Comparison of ENCODE assay signal across 7 mouse cellular contexts in genomic region chr11:6436442-6436841, GRCm38 (mm10). TPM values are rescaled to one million over a fixed set of nuclear protein-coding genes. Genes with fewer than 3 reads are reported as not detected.
DNase-seq lines count a peak whose midpoint lies in the region; ATAC-seq and TF ChIP-seq lines count a peak whose summit lies in the region.

No protein-coding gene starts in this region.

- no peaks in the 10 kb centered on the region for H3K9me3 ChIP-seq in midbrain, embryonic 10.5 days (replicated peaks)
- H3K9me3 ChIP-seq in midbrain, embryonic 16.5 days (replicated peaks; ENCODE audit: control insufficient read depth, low read length, poor library complexity, severe bottlenecking) = no peaks in the 10 kb centered on the region

- peak; percentile 51 for DNase-seq in midbrain, embryonic 10.5 days (ENCODE audit: low spot score)
- no peak for DNase-seq in Patski (ENCODE audit: low read depth, low spot score)
- peak; percentile 65 for DNase-seq in induced T-regulatory cell, adult 2 months (ENCODE audit: low read depth)
- DNase-seq in lung, postnatal 25 days (ENCODE audit: low spot score) = peak; percentile 50
- DNase-seq in spleen, adult 2 months (ENCODE audit: low read depth in 1 of 2, low spot score in 2 of 2) = peak in 1 of 2 experiments; percentile 63

- CTCF ChIA-PET in Patski (lab: Charles Lee) = interaction anchor here (0.8 to 2.3 kb wide), 12 partner anchors 9 to 152 kb away, joined by 3 to 14 read pairs (median 5); partner anchors contain the start of gene Purb

- no peak overlapping the region for H3K4me2 ChIP-seq in midbrain, embryonic 16.5 days (ENCODE audit: low read length)

- no peak overlapping the region for H3K27ac ChIP-seq in midbrain, embryonic 10.5 days (replicated peaks)
- H3K27ac ChIP-seq in midbrain, embryonic 16.5 days (ENCODE audit: low read length) = no peak overlapping the region
- no peak overlapping the region for H3K27ac ChIP-seq in spleen, adult 2 months (ENCODE audit: insufficient read depth, low read length)

- H3K4me3 ChIP-seq in midbrain, embryonic 10.5 days = no peak overlapping the region
- no peak overlapping the region for H3K4me3 ChIP-seq in midbrain, embryonic 16.5 days (ENCODE audit: low read depth, low read length)
- no peak overlapping the region for H3K4me3 ChIP-seq in spleen, adult 2 months (ENCODE audit: extremely low read depth, insufficient read depth, insufficient read length)

- TF ChIP-seq POLR2A in spleen, adult 2 months (IDR thresholded peaks at IDR 0.05; ENCODE audit: low read depth, low read length) = no peak

- in situ Hi-C loops in Patski (cut with MboI; ENCODE audit: low pct_unique_long_range_greater_than_20kb) = no loop called here

- no peaks in the 10 kb centered on the region for H3K27me3 ChIP-seq in midbrain, embryonic 10.5 days (ENCODE audit: low read depth, poor library complexity, severe bottlenecking)
- no peaks in the 10 kb centered on the region for H3K27me3 ChIP-seq in midbrain, embryonic 16.5 days (ENCODE audit: control insufficient read depth, insufficient read depth, low read depth, low read length)
- H3K27me3 ChIP-seq in Patski = no peaks in the 10 kb centered on the region
- no peaks in the 10 kb centered on the region for H3K27me3 ChIP-seq in spleen, adult 2 months (ENCODE audit: control insufficient read depth, insufficient read depth, low read length)

- no peak overlapping the region for H3K9ac ChIP-seq in midbrain, embryonic 16.5 days (ENCODE audit: low read depth, low read length)

- peaks cover 96% of the 10 kb centered on the region for H3K36me3 ChIP-seq in midbrain, embryonic 10.5 days
- H3K36me3 ChIP-seq in midbrain, embryonic 16.5 days (ENCODE audit: control insufficient read depth, insufficient read depth, low read length) = peaks cover 24% of the 10 kb centered on the region
- peaks cover 8% of the 10 kb centered on the region for H3K36me3 ChIP-seq in spleen, adult 2 months (ENCODE audit: control insufficient read depth, insufficient read depth, low read length)

- POLR2A ChIA-PET in Patski (lab: Charles Lee) = interaction anchor here (0.6 kb wide), 1 partner anchor 13 kb away, joined by 4 read pairs; no protein-coding TSS in a partner anchor

- TF ChIP-seq CTCF in Patski (IDR thresholded peaks at IDR 0.05) = peak; percentile 81
- TF ChIP-seq CTCF in spleen, adult 2 months (IDR thresholded peaks at IDR 0.05; ENCODE audit: extremely low read depth, insufficient read depth, insufficient read length, insufficient replicate concordance) = peak; percentile 75; the same call in 1 of the 2 replicates

- WGBS in midbrain, embryonic 10.5 days = 71% methylated on average over 8 of the region's 8 CpGs
- WGBS in midbrain, embryonic 16.5 days = 64% methylated on average over 8 of the region's 8 CpGs
- 84% methylated on average over 8 of the region's 8 CpGs for WGBS in spleen, adult 2 months

- H3K4me1 ChIP-seq in midbrain, embryonic 10.5 days = no peaks in the 10 kb centered on the region
- no peaks in the 10 kb centered on the region for H3K4me1 ChIP-seq in midbrain, embryonic 16.5 days (ENCODE audit: control insufficient read depth, insufficient read depth, low read length)
- no peaks in the 10 kb centered on the region for H3K4me1 ChIP-seq in spleen, adult 2 months (ENCODE audit: control insufficient read depth, insufficient read depth, insufficient read length)

- no peak for ATAC-seq in midbrain, embryonic 16.5 days
- ATAC-seq in Patski = peak; percentile 74
- peak; percentile 96 for ATAC-seq in common myeloid progenitor, adult 5-6 weeks (replicated peaks; ENCODE audit: low read depth, poor library complexity, severe bottlenecking)

RNA-seq across cellular contexts. Expression of gene H2afv, which starts 7.8 kb away (rescaled TPM):
- polyA plus RNA-seq in midbrain, embryonic 10.5 days (2016; fragmentation: Nextera tagmentation; extraction: Ambion mirVana) = 961 and 1,033 TPM in 2 replicates
- polyA plus RNA-seq in midbrain, embryonic 16.5 days (2015; fragmentation: Nextera tagmentation; extraction: Ambion mirVana) = 203 and 224 TPM in 2 replicates
- 147 TPM for polyA plus RNA-seq in Patski (2021)
- 88.8 and 129 TPM in 2 replicates for total RNA-seq in common myeloid progenitor, adult 5-6 weeks (2017)
- polyA plus RNA-seq in spleen, adult 2 months (2012; rRNA removed) = 29.8 and 36.5 TPM in 2 replicates

RNA-seq across cellular contexts. Expression of gene Ppia, which starts 21.2 kb away (rescaled TPM):
- 5,494 and 6,336 TPM in 2 replicates for polyA plus RNA-seq in midbrain, embryonic 10.5 days (2016; fragmentation: Nextera tagmentation; extraction: Ambion mirVana)
- polyA plus RNA-seq in midbrain, embryonic 16.5 days (2015; fragmentation: Nextera tagmentation; extraction: Ambion mirVana) = 3,917 and 4,008 TPM in 2 replicates
- polyA plus RNA-seq in Patski (2021) = 3,491 TPM
- total RNA-seq in common myeloid progenitor, adult 5-6 weeks (2017) = 2,015 and 2,091 TPM in 2 replicates
- polyA plus RNA-seq in spleen, adult 2 months (2012; rRNA removed) = 333 and 340 TPM in 2 replicates

RNA-seq across cellular contexts. Expression of gene Purb, which starts 39.3 kb away (rescaled TPM):
- polyA plus RNA-seq in midbrain, embryonic 10.5 days (2016; fragmentation: Nextera tagmentation; extraction: Ambion mirVana) = 15.1 and 15.5 TPM in 2 replicates
- 11.2 and 11.7 TPM in 2 replicates for polyA plus RNA-seq in midbrain, embryonic 16.5 days (2015; fragmentation: Nextera tagmentation; extraction: Ambion mirVana)
- 49.1 TPM for polyA plus RNA-seq in Patski (2021)
- 65.8 and 78.7 TPM in 2 replicates for total RNA-seq in common myeloid progenitor, adult 5-6 weeks (2017)
- 6.3 and 8.7 TPM in 2 replicates for polyA plus RNA-seq in spleen, adult 2 months (2012; rRNA removed)

RNA-seq across cellular contexts. Expression of gene Zmiz2, which starts 47.6 kb away (rescaled TPM):
- polyA plus RNA-seq in midbrain, embryonic 10.5 days (2016; fragmentation: Nextera tagmentation; extraction: Ambion mirVana) = 13.8 and 18.6 TPM in 2 replicates
- 30.2 and 33.4 TPM in 2 replicates for polyA plus RNA-seq in midbrain, embryonic 16.5 days (2015; fragmentation: Nextera tagmentation; extraction: Ambion mirVana)
- polyA plus RNA-seq in Patski (2021) = 46.9 TPM
- 9.6 and 17.1 TPM in 2 replicates for total RNA-seq in common myeloid progenitor, adult 5-6 weeks (2017)
- 118 and 142 TPM in 2 replicates for polyA plus RNA-seq in spleen, adult 2 months (2012; rRNA removed)

Comparison
In these comparisons a context has a peak if more than half of its experiments do, and no peak if none do; other contexts are left out.
1. RNA of gene Ppia, which starts 21.2 kb away (polyA plus RNA-seq): 5,494 to 6,336 TPM in midbrain, embryonic 10.5 days, 3,917 to 4,008 TPM in midbrain, embryonic 16.5 days and 3,491 TPM in Patski (single experiment); 333 to 340 TPM in spleen, adult 2 months; every median in the first group is over 10 times any median in the second.